Mouse (Mus musculus) lung, postnatal 0 days (tissue): ENCODE measurements at regions not wholly inside any gene's neighbourhood (a gene's known extent, or its start where the extent isn't known, plus 50 kb on each side); places are given as distances from the start of the nearest gene placed in this dataset.

Experiments used
- CTCF ChIP-seq: IDR thresholded peaks from 2 replicates; pipeline ENCODE4 v1.5.1; 2016; ENCODE audit warnings: antibody characterized with exemption, mild to moderate bottlenecking
- EP300 ChIP-seq: IDR thresholded peaks from 2 replicates; pipeline ENCODE4 v1.6.1; 2016; ENCODE audit warnings: antibody characterized with exemption, mild to moderate bottlenecking, control low read depth

GRCm38 (mm10) chr3:50914866-50915365, 309.3 kb upstream of the Noct start:
- TF ChIP-seq CTCF (no peak), EP300 (no peak)
